Mouse (Mus musculus) liver, embryonic 16.5 days (tissue): ENCODE measurements around the gene Gse1. TPM values are rescaled to one million over a fixed set of nuclear protein-coding genes. Genes with fewer than 3 reads are reported as not detected.

ENCODE experiments used
- ATAC-seq: fragments of 200-750 bp; cut with Nextera tagmentation; 2 replicates; pipeline ENCODE4 v1.8.0; 2017; ENCODE audit warnings: low read depth, mild to moderate bottlenecking, moderate number of reproducible peaks, moderate library complexity
- H3K27ac ChIP-seq: fragments of 300-500 bp; sonication (generic); 2 replicates; pipeline ENCODE4 v1.5.1; 2014; ENCODE audit warnings: mild to moderate bottlenecking, low read length
- H3K27me3 ChIP-seq: fragments of 300-500 bp; sonication (generic); 2 replicates; pipeline ENCODE4 v1.6.1; 2014; ENCODE audit warnings: low read depth, low read length, mixed read lengths; ENCODE audit not compliant: control insufficient read depth, insufficient read depth
- H3K36me3 ChIP-seq: fragments of 300-500 bp; sonication (generic); 2 replicates; pipeline ENCODE4 v1.6.1; 2014; ENCODE audit warnings: mild to moderate bottlenecking; ENCODE audit not compliant: control insufficient read depth, insufficient read depth
- H3K4me1 ChIP-seq: fragments of 300-500 bp; sonication (generic); 2 replicates; pipeline ENCODE4 v1.6.1; 2014; ENCODE audit warnings: low read depth, low read length, mixed read lengths; ENCODE audit not compliant: control insufficient read depth
- H3K4me2 ChIP-seq: fragments of 300-500 bp; sonication (generic); 2 replicates; pipeline ENCODE4 v1.6.1; 2014; ENCODE audit warnings: low read depth, low read length, mixed read lengths
- H3K4me3 ChIP-seq: fragments of 300-500 bp; sonication (generic); 2 replicates; pipeline ENCODE4 v1.5.1; 2014; ENCODE audit warnings: low read depth, mild to moderate bottlenecking, low read length
- H3K9ac ChIP-seq: fragments of 300-500 bp; sonication (generic); 2 replicates; pipeline ENCODE4 v1.6.1; 2014; ENCODE audit warnings: low read depth, low read length
- H3K9me3 ChIP-seq: fragments of 300-500 bp; sonication (generic); replicated peaks from 2 replicates; pipeline ENCODE4 v1.6.1; 2016; ENCODE audit warnings: low read length; ENCODE audit not compliant: control insufficient read depth
- WGBS: fragments of 180-500 bp; shearing (Covaris S2); extraction: QIAGEN DNeasy Blood & Tissue Kit; methylation state at CpG from one replicate; pipeline ENCODE4 v1.1.7; 2014; ENCODE audit not compliant: insufficient replicate concordance; 5-methylcytosine and 5-hydroxymethylcytosine counted together
- polyA plus RNA-seq: library from polyadenylated mRNA; unstranded; fragments of >200 nt; fragmentation: Nextera tagmentation; extraction: Ambion mirVana; gene quantifications from 2 replicates; pipeline ENCODE4 v1.2.1, GENCODE M21; 2015

The Gse1 gene
- polyA plus RNA-seq, 1 experiment from 2014 or later, result 9.5 TPM

DNA sequence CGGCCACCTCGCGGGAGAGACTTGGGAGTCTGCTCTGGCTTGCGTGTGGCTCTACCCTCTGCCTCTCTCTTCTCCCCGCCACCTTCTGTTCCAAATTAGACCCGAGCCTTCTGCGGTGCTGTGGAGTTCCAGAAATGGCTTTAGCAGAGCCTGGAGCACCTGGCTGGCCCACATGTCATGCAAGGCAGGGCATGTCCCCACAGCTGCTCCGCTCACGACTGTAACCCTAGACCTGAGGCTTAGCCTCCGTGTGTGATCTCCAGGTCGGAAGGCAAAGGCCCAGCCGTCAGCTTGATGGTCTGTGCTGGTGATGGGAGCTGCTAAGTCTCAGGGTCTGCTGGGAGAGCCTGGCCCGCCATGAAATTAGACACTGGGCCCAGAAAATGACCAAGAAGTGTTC, 30.9 kb downstream of the Gse1 start:
- H3K4me2 ChIP-seq, result no peak overlapping the region
- no peak overlapping the region for H3K27ac ChIP-seq
- WGBS, result 72% methylated on average over 13 of the region's 13 CpGs
- no peak overlapping the region for H3K9ac ChIP-seq
- no peaks in the 10 kb centered on the region for H3K9me3 ChIP-seq
- no peaks in the 10 kb centered on the region for H3K27me3 ChIP-seq
- no peaks in the 10 kb centered on the region for H3K4me1 ChIP-seq
- no peaks in the 10 kb centered on the region for H3K36me3 ChIP-seq
- H3K4me3 ChIP-seq, result no peak overlapping the region
- ATAC-seq, result no peak

DNA sequence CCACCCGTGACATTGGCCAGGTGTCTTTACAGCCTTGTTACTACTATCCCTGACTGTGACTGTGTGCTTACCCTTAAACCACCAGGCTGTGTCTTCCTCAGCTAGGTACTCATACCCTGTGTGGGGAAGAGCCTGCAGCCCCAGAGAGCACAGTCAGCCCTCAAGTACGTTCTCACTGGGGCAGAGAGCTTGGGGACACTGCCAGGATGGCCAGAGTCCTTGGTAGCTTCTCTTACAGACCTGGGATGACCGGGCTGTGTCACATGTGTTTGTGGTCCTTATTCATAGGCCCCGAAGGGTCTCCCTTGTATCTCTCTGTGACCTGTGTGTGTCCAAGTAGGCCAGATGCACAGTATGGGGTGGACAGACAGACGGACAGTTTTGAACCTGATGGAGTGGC, 32.4 kb downstream of the Gse1 start:
- H3K4me2 ChIP-seq, result no peak overlapping the region
- ATAC-seq, result no peak
- no peak overlapping the region for H3K27ac ChIP-seq
- H3K27me3 ChIP-seq, result 0 out of 2 replicates have a peak, but pooled peaks cover 4% of the 10 kb centered on the region
- 69% methylated on average over 5 of the region's 5 CpGs for WGBS
- no peaks in the 10 kb centered on the region for H3K9me3 ChIP-seq
- H3K4me1 ChIP-seq, result no peaks in the 10 kb centered on the region; the same call in none of the 2 replicates
- no peak overlapping the region for H3K9ac ChIP-seq
- H3K4me3 ChIP-seq, result no peak overlapping the region
- no peaks in the 10 kb centered on the region for H3K36me3 ChIP-seq

DNA sequence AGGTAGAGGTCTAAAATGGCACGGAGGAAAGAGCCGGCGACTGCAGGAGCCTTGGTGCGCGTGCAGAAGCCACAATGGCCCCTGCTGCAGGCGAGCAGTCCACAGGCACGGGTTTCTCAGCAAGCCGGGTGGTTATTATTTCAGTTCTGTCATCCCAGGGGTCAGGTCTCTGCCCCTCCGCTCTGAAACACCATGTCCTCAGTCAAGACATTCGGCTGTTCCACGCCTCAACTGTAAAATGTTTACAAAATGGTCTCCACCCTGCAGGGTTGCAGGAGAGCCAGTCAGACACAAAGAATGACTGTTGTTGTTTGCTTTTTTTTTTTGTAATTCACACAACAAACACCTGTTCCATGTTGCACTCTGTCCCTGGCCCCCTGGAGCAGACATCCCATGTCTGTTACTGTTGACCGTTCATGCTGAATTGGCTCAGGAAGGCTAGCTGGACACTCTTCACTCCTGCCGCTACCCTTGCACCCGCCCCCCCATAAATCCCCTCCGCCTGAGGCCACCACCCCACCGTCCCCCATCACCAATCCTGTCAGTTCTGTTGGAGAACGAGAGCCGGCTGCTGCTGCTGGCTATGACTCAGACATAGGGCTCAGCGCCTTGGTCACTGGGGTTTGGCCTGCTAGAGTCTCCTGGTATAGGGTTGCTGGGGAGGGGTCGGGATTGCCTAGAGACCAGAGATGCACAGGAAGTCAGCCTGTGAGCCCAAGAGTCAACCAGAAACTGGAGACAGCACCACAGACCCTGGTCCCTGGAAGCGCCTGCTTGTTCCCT, 33.3 kb downstream of the Gse1 start:
- Histone ChIP-seq H3K9ac (no peak overlapping the region), H3K36me3 (no peaks in the 10 kb centered on the region), H3K4me3 (no peak overlapping the region), H3K4me1 (no peaks in the 10 kb centered on the region; the same call in none of the 2 replicates), H3K4me2 (no peak overlapping the region), H3K9me3 (no peaks in the 10 kb centered on the region), H3K27me3 (0 out of 2 replicates have a peak, but pooled peaks cover 4% of the 10 kb centered on the region), H3K27ac (no peak overlapping the region)
- ATAC-seq, result no peak
- 49% methylated on average over 21 of the region's 21 CpGs for WGBS

DNA sequence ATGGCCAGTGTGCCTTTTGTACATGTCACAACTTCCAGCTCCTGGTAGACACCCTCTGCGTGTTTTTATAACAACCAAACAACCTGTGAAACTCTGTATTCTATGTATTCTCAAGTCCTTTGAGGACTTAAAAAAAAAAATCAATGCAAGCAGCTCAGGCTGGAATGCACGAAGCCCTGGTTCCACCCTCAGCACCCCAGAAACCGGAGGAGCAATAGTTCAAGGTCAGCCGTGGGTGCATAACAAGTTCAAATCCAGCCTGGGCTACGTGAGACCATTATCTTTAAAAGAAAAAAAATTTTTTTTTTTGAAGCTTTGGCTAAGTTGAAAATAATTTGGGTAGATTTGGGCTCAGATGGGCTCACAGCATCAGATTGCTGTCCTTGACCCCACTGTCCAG, 35.6 kb downstream of the Gse1 start:
- Histone ChIP-seq H3K4me1 (no peaks in the 10 kb centered on the region; the same call in none of the 2 replicates), H3K4me2 (no peak overlapping the region), H3K4me3 (no peak overlapping the region), H3K36me3 (no peaks in the 10 kb centered on the region), H3K27me3 (0 out of 2 replicates have a peak, but pooled peaks cover 4% of the 10 kb centered on the region), H3K9ac (no peak overlapping the region), H3K9me3 (no peaks in the 10 kb centered on the region), H3K27ac (no peak overlapping the region)
- WGBS, result 63% methylated on average over 5 of the region's 5 CpGs
- ATAC-seq, result no peak

DNA sequence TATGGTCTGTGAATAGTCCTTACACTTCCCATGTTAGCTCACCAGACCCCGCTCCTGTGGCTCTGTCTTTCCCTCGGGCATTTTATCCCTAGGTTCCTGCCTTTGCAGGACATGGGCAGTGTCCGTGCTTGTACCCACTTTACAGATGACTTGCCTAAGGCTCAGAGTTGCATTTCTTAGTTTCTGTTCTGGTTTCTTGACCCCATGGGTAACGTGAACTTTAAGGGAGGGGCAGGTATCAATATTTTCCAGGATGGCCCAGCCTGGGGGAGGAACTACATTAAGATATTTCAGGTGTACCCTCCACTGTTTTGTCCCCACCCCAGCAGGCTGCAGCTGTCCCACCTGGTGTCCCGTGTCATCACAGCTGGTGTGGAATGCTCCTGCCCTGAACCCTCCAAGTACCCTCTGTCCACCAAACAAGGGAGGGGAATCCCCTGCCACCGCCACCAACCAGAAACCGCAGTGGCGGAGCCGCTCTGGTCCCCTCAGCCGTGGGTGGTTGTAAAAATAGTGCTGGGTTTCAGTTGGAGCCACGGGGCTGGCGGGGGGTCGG, 36.2 kb downstream of the Gse1 start:
- Histone ChIP-seq H3K9me3 (no peaks in the 10 kb centered on the region), H3K4me3 (peak overlapping the region; percentile 21; the same call in 1 of the 2 replicates), H3K27me3 (0 out of 2 replicates have a peak, but pooled peaks cover 4% of the 10 kb centered on the region), H3K4me1 (no peaks in the 10 kb centered on the region; the same call in none of the 2 replicates), H3K36me3 (no peaks in the 10 kb centered on the region), H3K4me2 (peak overlapping the region; percentile 47), H3K27ac (0 out of 2 replicates have a peak overlapping the region, but pooled peaks have one; percentile 14), H3K9ac (no peak overlapping the region)
- no peak for ATAC-seq
- WGBS, result 29% methylated on average over 13 of the region's 13 CpGs

DNA sequence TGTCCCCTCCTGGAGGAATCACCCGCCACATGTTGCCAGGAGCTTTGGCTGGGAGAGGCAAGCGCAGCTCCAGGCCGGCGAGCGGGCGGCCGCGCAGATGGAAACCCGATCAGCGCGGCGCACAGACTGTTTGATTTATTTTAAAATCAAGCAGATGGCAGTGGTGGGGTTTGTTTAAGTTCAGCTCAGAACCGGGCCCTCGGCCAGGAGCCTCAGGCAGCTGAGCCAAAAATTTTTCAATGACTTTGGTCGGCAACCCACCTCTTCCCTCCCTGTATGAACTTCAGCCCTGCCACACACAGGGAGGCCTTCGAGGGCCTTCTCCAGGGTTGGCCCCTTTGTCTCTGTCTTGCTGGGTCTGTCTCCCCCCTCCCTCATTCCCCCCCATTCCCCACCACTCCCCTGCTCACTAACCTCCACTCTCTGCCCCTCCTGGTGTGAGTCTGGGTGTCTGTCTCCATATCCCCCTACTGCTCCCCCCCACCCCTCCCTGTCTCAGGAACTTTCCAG, 36.7 kb downstream of the Gse1 start:
- peak overlapping the region; percentile 47 for H3K4me2 ChIP-seq
- H3K4me1 ChIP-seq, result no peaks in the 10 kb centered on the region; the same call in none of the 2 replicates
- H3K36me3 ChIP-seq, result no peaks in the 10 kb centered on the region
- peak overlapping the region; percentile 21; the same call in 1 of the 2 replicates for H3K4me3 ChIP-seq
- no peaks in the 10 kb centered on the region for H3K9me3 ChIP-seq
- H3K27ac ChIP-seq, result 0 out of 2 replicates have a peak overlapping the region, but pooled peaks have one; percentile 14
- H3K9ac ChIP-seq, result no peak overlapping the region
- ATAC-seq, result peak; percentile 50
- 29% methylated on average over 16 of the region's 16 CpGs for WGBS
- 0 out of 2 replicates have a peak, but pooled peaks cover 4% of the 10 kb centered on the region for H3K27me3 ChIP-seq

DNA sequence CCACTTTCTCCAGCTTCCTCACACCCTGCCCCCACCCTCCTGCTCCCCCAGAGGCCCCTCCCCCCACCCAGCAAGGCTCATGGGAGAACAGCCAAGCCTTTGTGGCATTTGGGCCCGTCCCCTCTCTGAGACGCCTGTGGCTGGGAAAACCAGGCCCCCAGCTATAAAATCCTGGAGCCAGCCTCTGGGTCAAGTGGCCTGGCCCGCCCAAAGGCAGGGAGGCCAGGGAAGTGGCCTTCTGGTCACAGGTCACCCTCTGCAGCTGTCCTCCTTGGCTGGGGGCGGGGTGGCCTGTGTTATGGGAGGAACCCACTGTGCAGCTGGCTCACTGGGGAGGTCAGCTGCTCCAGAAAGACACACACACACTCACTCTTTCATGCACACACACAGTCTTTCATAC, 37.2 kb downstream of the Gse1 start:
- 32% methylated on average over 4 of the region's 4 CpGs for WGBS
- H3K27me3 ChIP-seq, result 0 out of 2 replicates have a peak, but pooled peaks cover 4% of the 10 kb centered on the region
- peak; percentile 74 for ATAC-seq
- no peaks in the 10 kb centered on the region; the same call in none of the 2 replicates for H3K4me1 ChIP-seq
- no peak overlapping the region for H3K9ac ChIP-seq
- no peaks in the 10 kb centered on the region for H3K36me3 ChIP-seq
- H3K9me3 ChIP-seq, result no peaks in the 10 kb centered on the region
- no peak overlapping the region for H3K4me2 ChIP-seq
- H3K4me3 ChIP-seq, result no peak overlapping the region
- H3K27ac ChIP-seq, result no peak overlapping the region

DNA sequence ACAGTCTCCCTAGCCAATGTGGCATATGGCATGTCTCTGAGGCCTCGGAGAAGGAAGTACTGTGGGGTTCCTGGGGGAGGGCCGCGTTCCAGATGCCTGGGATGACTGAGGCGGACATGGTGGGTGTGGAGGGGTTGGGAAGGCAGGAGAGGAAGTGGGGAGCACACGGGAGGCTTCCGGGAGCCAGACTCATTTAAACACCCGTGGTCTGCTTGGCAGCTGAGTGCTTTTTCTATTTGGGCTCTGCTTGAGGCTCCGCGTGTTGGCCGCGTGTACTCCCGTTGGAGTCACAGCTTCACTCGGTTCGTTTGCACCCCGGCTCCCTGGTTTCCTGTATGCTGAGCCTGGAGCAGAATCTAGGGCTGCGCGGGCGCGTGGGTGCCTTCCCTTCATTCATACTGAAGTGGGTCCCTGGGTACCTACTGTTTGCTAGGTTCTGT, 40.3 kb downstream of the Gse1 start:
- H3K4me2 ChIP-seq, result no peak overlapping the region
- H3K27me3 ChIP-seq, result 0 out of 2 replicates have a peak, but pooled peaks cover 4% of the 10 kb centered on the region
- H3K9me3 ChIP-seq, result no peaks in the 10 kb centered on the region
- no peaks in the 10 kb centered on the region; the same call in none of the 2 replicates for H3K4me1 ChIP-seq
- no peak overlapping the region for H3K9ac ChIP-seq
- H3K36me3 ChIP-seq, result no peaks in the 10 kb centered on the region
- H3K4me3 ChIP-seq, result no peak overlapping the region
- ATAC-seq, result no peak
- WGBS, result 41% methylated on average over 19 of the region's 19 CpGs
- no peak overlapping the region for H3K27ac ChIP-seq
